Mouse (Mus musculus): ENCODE measurements at regions not wholly inside any gene's neighbourhood (a gene's known extent, or its start where the extent isn't known, plus 50 kb on each side); places are given as distances from the start of the nearest gene placed in this dataset.
A peak's percentile ranks its signal among the peaks of the same experiment; 100 is the strongest.
"Not testable (repeated sequence)": the region's sequence is repeated elsewhere in the genome, so short reads cannot be mapped to it uniquely, and the experiment has no call there.

DNA sequence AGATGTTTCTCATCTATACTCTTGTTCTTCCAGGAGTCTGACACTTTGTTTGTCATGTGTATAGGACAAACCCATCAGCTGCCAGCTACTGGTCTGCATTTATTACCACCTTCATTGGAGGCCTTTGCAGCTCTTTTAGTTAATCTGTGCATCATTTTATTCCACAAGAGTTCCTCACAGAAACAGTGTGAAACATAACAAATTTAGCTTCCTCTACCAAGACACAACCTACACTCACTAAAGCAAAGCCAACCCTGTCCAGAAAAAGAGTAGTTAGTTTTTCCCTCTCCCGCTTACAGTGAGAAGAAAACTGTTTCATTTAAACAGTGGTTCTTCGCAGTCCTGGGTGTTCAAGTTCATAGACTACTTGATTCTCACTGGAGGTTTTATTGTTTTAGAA, 100.5 kb downstream of the 1700129C05Rik start:
- H3K27ac ChIP-seq (replicated peaks) = no peak overlapping the region
- no peaks in the 10 kb centered on the region for H3K4me1 ChIP-seq
- ATAC-seq (ENCODE audit: insufficient number of reproducible peaks, low FRiP score, low TSS enrichment, low read depth) = no peak
- WGBS = 91% methylated on average over 2 of the region's 2 CpGs
- H3K4me3 ChIP-seq (replicated peaks) = no peak overlapping the region
- H3K4me2 ChIP-seq (replicated peaks) = no peak overlapping the region
- H3K9ac ChIP-seq = no peak overlapping the region
- H3K27me3 ChIP-seq = no peaks in the 10 kb centered on the region
- H3K36me3 ChIP-seq = no peaks in the 10 kb centered on the region
- no peaks in the 10 kb centered on the region for H3K9me3 ChIP-seq (replicated peaks)

DNA sequence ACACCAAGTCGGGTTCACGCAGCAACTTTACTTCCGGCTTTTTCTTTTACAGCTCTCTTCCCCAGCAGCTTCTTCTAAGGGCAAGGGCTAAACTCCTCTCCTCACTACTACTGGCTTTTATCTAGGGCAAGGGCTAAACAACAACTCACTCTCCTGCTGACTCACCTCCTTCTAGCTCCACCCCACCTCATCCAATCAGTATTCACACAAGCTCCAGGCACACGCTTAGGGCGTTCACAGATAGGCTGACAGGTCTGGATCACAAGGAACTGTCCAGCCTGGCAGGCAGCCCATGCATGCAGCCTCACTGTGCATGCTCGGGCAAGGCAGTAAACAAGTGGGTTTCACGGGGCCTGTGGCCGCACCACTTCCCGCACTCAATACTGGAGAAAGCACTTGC, 116.9 kb downstream of the 1700129C05Rik start:
- H3K27ac ChIP-seq (replicated peaks); ATAC-seq (ENCODE audit: insufficient number of reproducible peaks, low FRiP score, low TSS enrichment, low read depth); H3K4me2 ChIP-seq (replicated peaks); H3K9ac ChIP-seq; H3K27me3 ChIP-seq; H3K9me3 ChIP-seq (replicated peaks); H3K36me3 ChIP-seq; H3K4me1 ChIP-seq; H3K4me3 ChIP-seq (replicated peaks): not testable (repeated sequence)
- WGBS = 47% methylated on average over 9 of the region's 9 CpGs

DNA sequence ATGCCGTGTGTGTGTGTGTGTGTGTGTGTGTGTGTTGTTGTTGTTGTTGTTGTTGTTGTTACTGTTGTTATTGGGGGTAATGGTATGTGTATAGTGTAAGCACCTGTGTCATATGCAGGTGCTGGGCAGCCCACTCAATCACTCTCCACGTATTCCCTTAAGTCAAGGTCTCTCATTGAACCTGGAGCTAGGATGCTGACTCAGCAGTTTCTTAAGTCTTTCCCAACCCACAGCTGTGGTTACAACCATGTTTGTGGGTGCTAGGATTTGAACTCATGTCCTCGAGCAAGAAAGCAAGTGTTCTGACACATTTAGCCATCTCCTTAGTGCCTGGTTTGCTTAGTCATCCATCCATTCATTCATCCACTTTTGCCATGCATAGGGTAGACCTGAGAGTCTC, 133.2 kb downstream of the 1700129C05Rik start:
- Histone ChIP-seq H3K36me3 (no peaks in the 10 kb centered on the region), H3K4me3 (replicated peaks) (no peak overlapping the region), H3K27me3 (no peaks in the 10 kb centered on the region), H3K9ac (no peak overlapping the region), H3K4me2 (replicated peaks) (no peak overlapping the region), H3K4me1 (no peaks in the 10 kb centered on the region), H3K27ac (replicated peaks) (no peak overlapping the region), H3K9me3 (replicated peaks) (no peaks in the 10 kb centered on the region)
- no peak for ATAC-seq (ENCODE audit: insufficient number of reproducible peaks, low FRiP score, low TSS enrichment, low read depth)
- 82% methylated on average over 3 of the region's 3 CpGs for WGBS

DNA sequence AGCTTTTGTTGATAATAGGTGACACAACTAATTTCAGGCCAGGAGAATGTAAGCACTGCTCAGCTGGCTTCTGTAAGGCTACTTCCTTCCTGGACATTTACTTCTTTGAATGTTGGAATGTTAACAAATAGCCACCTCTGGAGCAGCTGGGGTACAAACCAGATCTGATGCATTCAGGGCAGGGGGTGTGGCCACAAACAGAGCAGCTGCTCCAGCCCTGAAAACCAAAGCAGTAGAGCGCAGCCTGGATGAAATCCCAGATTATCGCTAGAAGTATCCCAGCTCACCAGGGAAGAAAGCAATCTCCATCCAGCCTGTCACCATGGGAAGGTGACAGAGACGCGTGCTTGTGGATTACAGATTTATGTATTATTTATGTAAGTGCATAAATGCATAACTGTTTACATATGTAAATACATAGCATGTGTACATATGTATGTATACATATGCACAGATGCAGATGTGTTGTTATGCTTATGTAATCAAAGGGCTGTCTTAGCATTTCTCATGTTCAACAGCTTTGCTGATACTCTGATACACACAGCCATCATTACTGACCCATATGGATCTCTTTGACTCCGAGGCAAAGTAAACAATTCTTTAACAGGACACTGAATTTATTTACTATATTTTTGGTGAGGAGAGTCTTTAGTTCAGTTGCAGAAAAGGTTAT, 143.5 kb downstream of the 1700129C05Rik start:
- ATAC-seq (ENCODE audit: insufficient number of reproducible peaks, low FRiP score, low TSS enrichment, low read depth) = no peak
- 47% methylated on average over 5 of the region's 5 CpGs for WGBS

DNA sequence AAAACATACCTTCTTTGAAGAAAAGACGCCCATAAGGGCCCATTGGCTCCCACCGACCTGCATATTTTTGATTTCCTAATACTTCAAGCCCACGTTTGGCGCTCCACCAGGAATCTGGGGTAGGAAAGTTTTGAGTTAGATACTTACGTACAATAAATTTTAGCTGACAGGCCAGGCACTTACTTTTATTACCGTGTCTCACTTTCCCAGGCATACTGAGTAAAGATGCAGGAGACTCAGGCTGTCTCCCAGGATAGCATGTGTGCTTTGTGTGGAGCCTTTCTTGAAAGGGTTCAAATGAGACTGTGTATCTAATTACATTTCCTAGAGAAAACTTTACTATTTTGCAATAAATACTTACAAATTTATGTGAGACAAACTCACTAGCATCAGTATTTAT, 147.7 kb downstream of the 1700129C05Rik start:
- H3K9ac ChIP-seq = no peak overlapping the region
- no peak overlapping the region for H3K4me3 ChIP-seq (replicated peaks)
- WGBS = 63% methylated on average over 6 of the region's 6 CpGs
- no peak for ATAC-seq (ENCODE audit: insufficient number of reproducible peaks, low FRiP score, low TSS enrichment, low read depth)
- H3K4me1 ChIP-seq = 0 out of 2 replicates have a peak, but pooled peaks cover 5% of the 10 kb centered on the region
- H3K27ac ChIP-seq (replicated peaks) = no peak overlapping the region
- no peak overlapping the region for H3K4me2 ChIP-seq (replicated peaks)
- H3K27me3 ChIP-seq = no peaks in the 10 kb centered on the region
- H3K9me3 ChIP-seq (replicated peaks) = no peaks in the 10 kb centered on the region
- no peaks in the 10 kb centered on the region for H3K36me3 ChIP-seq

More for the DNA sequence above, 143.5 kb downstream of the 1700129C05Rik start:
- H3K4me3 ChIP-seq (replicated peaks) = no peak overlapping the region
- H3K36me3 ChIP-seq = no peaks in the 10 kb centered on the region
- no peak overlapping the region for H3K4me2 ChIP-seq (replicated peaks)
- no peak overlapping the region for H3K9ac ChIP-seq
- no peak overlapping the region for H3K27ac ChIP-seq (replicated peaks)
- no peaks in the 10 kb centered on the region for H3K9me3 ChIP-seq (replicated peaks)
- no peaks in the 10 kb centered on the region for H3K27me3 ChIP-seq
- H3K4me1 ChIP-seq = 0 out of 2 replicates have a peak, but pooled peaks cover 5% of the 10 kb centered on the region

DNA sequence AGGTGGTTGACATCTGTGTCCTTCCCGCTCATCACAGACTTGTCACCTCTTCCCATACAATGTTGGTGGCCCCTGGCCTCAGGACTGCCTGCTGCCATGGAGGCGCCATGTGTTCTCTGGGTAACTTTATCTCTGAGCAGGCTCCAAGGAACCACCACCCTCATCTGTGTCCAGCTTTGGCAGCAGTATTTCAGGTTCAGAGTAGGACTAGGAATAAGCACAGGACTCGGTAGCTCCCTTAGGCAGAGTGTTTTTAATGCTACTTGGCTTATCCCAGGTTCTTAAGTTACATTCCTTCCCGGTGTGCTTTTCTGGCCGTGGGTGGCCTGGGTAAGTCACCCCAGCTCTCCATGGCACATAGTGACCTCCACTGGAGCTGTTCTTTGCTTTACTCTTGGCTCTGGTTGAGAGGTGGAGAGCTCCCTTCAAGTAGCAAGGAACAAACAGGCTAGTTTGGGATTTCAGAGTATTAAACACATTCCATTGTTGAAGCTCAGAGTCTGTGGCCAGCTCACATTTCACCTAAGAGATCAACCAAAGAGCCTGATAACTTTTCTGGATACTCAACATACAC, 153.0 kb downstream of the 1700129C05Rik start:
- Histone ChIP-seq H3K4me1 (no peaks in the 10 kb centered on the region), H3K9me3 (replicated peaks) (no peaks in the 10 kb centered on the region), H3K9ac (no peak overlapping the region), H3K27me3 (no peaks in the 10 kb centered on the region), H3K4me3 (replicated peaks) (no peak overlapping the region), H3K4me2 (replicated peaks) (no peak overlapping the region), H3K27ac (replicated peaks) (no peak overlapping the region), H3K36me3 (no peaks in the 10 kb centered on the region)
- ATAC-seq (ENCODE audit: insufficient number of reproducible peaks, low FRiP score, low TSS enrichment, low read depth) = peak; percentile 19; the same call in 1 of the 2 replicates
- 53% methylated on average over 5 of the region's 5 CpGs for WGBS

DNA sequence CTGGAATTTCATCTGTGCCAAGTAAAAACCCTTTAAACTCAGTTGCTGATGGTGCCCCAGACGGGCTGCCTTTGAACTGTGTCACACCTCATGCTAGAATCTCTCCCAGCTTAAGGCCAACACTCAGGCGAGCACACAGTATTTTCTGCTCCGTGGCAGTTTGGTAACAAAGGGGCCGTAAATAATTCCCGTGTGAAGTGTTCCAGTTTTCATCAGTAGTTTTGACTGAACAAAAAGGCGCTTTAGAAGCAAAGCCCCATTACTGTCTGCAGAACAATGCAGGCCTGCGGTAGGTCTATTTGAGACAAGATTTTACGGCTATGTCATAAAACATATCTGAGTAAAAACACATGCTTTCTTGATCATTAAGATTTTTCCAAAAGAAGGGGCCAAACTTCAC, 155.0 kb downstream of the 1700129C05Rik start:
- Histone ChIP-seq H3K9ac (no peak overlapping the region), H3K4me1 (no peaks in the 10 kb centered on the region), H3K4me2 (replicated peaks) (no peak overlapping the region), H3K9me3 (replicated peaks) (no peaks in the 10 kb centered on the region), H3K27ac (replicated peaks) (no peak overlapping the region), H3K4me3 (replicated peaks) (no peak overlapping the region), H3K36me3 (no peaks in the 10 kb centered on the region), H3K27me3 (no peaks in the 10 kb centered on the region)
- ATAC-seq (ENCODE audit: insufficient number of reproducible peaks, low FRiP score, low TSS enrichment, low read depth) = no peak
- 41% methylated on average over 8 of the region's 8 CpGs for WGBS

DNA sequence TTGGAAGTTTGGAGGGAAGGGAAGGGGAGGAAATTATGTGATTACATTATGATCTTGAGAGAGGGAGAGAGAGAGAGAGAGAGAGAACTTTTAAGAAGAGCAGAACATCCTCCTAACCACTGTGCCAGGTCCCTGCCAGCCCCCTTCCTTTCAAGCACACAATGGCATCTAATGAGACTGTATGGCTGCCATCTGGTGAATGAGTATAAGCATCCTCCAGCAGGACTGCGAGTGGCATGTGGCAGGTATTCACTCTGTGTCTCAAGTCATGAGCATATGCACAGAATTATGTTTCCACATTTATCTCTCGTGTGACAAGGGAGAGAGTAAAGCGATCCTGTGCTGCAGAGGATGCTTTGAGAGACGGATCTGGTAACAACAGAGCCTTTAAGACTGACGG, 156.9 kb downstream of the 1700129C05Rik start:
- ATAC-seq (ENCODE audit: insufficient number of reproducible peaks, low FRiP score, low TSS enrichment, low read depth) = no peak
- WGBS = 49% methylated on average over 5 of the region's 5 CpGs
- Histone ChIP-seq H3K4me2 (replicated peaks) (no peak overlapping the region), H3K9me3 (replicated peaks) (no peaks in the 10 kb centered on the region), H3K27me3 (no peaks in the 10 kb centered on the region), H3K9ac (no peak overlapping the region), H3K4me3 (replicated peaks) (no peak overlapping the region), H3K27ac (replicated peaks) (no peak overlapping the region), H3K4me1 (no peaks in the 10 kb centered on the region), H3K36me3 (no peaks in the 10 kb centered on the region)

DNA sequence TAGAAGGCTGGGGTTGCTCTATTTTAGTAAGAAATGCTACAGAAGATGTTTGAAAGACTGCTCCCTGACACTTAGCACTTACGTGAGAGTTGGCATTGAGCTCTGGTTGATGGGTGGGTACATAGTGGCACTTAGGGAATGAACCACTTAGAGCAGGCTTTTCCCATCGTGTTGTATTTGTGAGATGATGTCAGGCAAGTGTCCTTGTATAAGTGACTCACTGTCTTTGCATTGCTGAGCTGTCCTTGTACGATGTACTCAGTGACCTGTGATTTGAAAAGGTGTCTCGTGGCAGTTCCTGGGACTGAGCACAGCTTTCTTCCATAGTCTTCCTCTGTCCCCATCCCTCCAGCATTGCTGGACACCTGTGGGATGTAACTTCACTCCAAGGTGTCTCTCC, 165.9 kb downstream of the 1700129C05Rik start:
- H3K9me3 ChIP-seq (replicated peaks) = no peaks in the 10 kb centered on the region
- WGBS = 85% methylated on average over 4 of the region's 4 CpGs
- no peaks in the 10 kb centered on the region for H3K36me3 ChIP-seq
- H3K4me2 ChIP-seq (replicated peaks) = no peak overlapping the region
- no peak for ATAC-seq (ENCODE audit: insufficient number of reproducible peaks, low FRiP score, low TSS enrichment, low read depth)
- no peak overlapping the region for H3K4me3 ChIP-seq (replicated peaks)
- no peaks in the 10 kb centered on the region for H3K27me3 ChIP-seq
- H3K27ac ChIP-seq (replicated peaks) = no peak overlapping the region
- H3K9ac ChIP-seq = no peak overlapping the region
- peaks cover 5% of the 10 kb centered on the region; the same call in 1 of the 2 replicates for H3K4me1 ChIP-seq

DNA sequence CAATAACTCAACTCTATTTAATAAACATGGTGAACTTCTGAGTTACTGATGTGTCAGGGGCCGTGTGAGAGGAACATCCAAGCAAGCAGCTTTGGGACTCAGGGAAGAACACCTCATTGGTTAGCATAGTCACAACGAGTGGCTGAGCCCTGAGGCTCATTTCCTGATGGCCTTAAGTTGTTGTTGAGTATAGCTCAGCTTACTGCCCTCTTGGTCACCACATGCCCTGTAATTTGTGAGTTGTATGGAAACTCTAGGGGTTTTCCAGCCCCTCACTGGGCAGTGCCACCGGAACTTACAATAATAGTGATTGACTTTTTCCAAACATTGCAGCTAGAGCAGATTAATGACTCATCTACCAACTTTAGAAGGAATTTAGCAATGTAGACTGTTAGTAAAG, 173.4 kb downstream of the 1700129C05Rik start:
- Histone ChIP-seq H3K27ac (replicated peaks) (no peak overlapping the region), H3K4me2 (replicated peaks) (no peak overlapping the region), H3K9me3 (replicated peaks) (no peaks in the 10 kb centered on the region), H3K9ac (no peak overlapping the region), H3K36me3 (no peaks in the 10 kb centered on the region), H3K4me1 (peaks cover 5% of the 10 kb centered on the region; the same call in 1 of the 2 replicates), H3K27me3 (no peaks in the 10 kb centered on the region), H3K4me3 (replicated peaks) (no peak overlapping the region)
- ATAC-seq (ENCODE audit: insufficient number of reproducible peaks, low FRiP score, low TSS enrichment, low read depth) = no peak
- 57% methylated on average over 3 of the region's 3 CpGs for whole genome bisulfite sequencing

DNA sequence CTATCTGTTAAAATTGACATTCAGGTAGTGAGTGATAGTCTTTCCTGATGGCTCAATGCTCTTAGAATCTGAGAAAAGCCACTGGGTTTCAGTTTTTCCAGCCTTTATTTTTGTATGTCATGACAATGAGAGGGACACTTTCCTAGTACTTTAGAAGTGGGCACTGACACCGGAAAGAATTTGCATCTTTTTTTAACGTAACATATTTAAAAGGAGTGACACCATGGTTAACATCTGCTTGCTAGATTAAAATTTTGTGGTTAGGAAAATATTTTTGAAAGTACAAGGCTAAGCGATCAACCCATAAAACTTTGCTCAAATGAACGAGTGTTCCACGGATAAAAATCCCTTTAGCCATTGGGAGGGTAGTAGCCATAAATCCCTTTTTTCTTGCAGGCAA, 174.7 kb downstream of the 1700129C05Rik start:
- H3K4me3 ChIP-seq (replicated peaks) = no peak overlapping the region
- WGBS = 71% methylated on average over 5 of the region's 5 CpGs
- no peaks in the 10 kb centered on the region for H3K36me3 ChIP-seq
- H3K4me1 ChIP-seq = peaks cover 5% of the 10 kb centered on the region; the same call in 1 of the 2 replicates
- no peak overlapping the region for H3K4me2 ChIP-seq (replicated peaks)
- H3K9me3 ChIP-seq (replicated peaks) = no peaks in the 10 kb centered on the region
- no peaks in the 10 kb centered on the region for H3K27me3 ChIP-seq
- H3K27ac ChIP-seq (replicated peaks) = no peak overlapping the region
- ATAC-seq (ENCODE audit: insufficient number of reproducible peaks, low FRiP score, low TSS enrichment, low read depth) = no peak
- no peak overlapping the region for H3K9ac ChIP-seq

DNA sequence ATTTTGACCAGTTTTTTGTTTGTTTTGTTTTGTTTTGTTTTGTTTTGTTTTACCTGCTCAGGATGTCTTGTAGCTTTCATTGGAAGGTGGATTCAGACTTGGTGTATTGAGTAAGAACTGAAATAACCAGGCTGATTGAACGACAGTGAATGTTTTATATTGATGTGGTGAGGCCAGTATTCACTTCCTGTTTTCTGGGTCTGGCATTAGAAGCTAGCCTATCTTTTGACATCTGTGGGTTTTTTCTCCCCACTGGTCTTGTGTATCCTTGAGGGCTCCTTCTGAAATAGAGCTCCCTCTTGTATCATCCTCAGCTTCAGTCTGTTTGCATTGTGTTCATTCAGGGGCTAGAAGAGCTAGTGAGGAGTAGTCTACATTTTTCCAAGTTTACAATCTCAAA, 175.5 kb downstream of the 1700129C05Rik start:
- no peak for ATAC-seq (ENCODE audit: insufficient number of reproducible peaks, low FRiP score, low TSS enrichment, low read depth)
- WGBS = 74% methylated on average over 1 of the region's 1 CpGs
- no peak overlapping the region for H3K4me3 ChIP-seq (replicated peaks)
- H3K9ac ChIP-seq = no peak overlapping the region
- H3K4me2 ChIP-seq (replicated peaks) = no peak overlapping the region
- no peak overlapping the region for H3K27ac ChIP-seq (replicated peaks)
- H3K27me3 ChIP-seq = no peaks in the 10 kb centered on the region
- peaks cover 3% of the 10 kb centered on the region; the same call in 1 of the 2 replicates for H3K4me1 ChIP-seq
- no peaks in the 10 kb centered on the region for H3K36me3 ChIP-seq
- H3K9me3 ChIP-seq (replicated peaks) = no peaks in the 10 kb centered on the region
